Mouse (Mus musculus) spleen, postnatal 10 days (tissue): ENCODE data around the gene Pth1r.

Source experiments
- DNase-seq, 2 experiments: peaks; one replicate each; pipeline ENCODE4 v3.0.0; 2021 to 2022; ENCODE audit warnings: low spot score in 2 of 2

The Pth1r gene

GRCm38 (mm10) chr9:110716775-110717174, 30.2 kb downstream of the Pth1r start:
- peak in 1 of 2 experiments; percentile 57 for DNase-seq

GRCm38 (mm10) chr9:110715426-110715825, 31.5 kb downstream of the Pth1r start:
- no peak for DNase-seq

- no peak for DNase-seq
These were observed 33.6 kb downstream of the Pth1r start for GRCm38 (mm10) chr9:110713389-110713788.

- no peak for DNase-seq
These were observed 34.4 kb downstream of the Pth1r start for GRCm38 (mm10) chr9:110712545-110712944.

- DNase-seq, result no peak
These were observed 34.9 kb downstream of the Pth1r start for GRCm38 (mm10) chr9:110711996-110712395.

GRCm38 (mm10) chr9:110711532-110711931, 35.4 kb downstream of the Pth1r start:
- no peak for DNase-seq

- DNase-seq, result peak; percentile 59 to 81
These were observed 37.2 kb downstream of the Pth1r start for GRCm38 (mm10) chr9:110709640-110710258.

GRCm38 (mm10) chr9:110706784-110707183, 40.2 kb downstream of the Pth1r start:
- no peak for DNase-seq

GRCm38 (mm10) chr9:110703951-110704350, 43.0 kb downstream of the Pth1r start:
- no peak for DNase-seq

GRCm38 (mm10) chr9:110702848-110703247, 44.1 kb downstream of the Pth1r start:
- no peak for DNase-seq

- DNase-seq, result no peak
These were observed 45.6 kb downstream of the Pth1r start for GRCm38 (mm10) chr9:110701114-110702032.

- DNase-seq, result no peak
These were observed 47.4 kb downstream of the Pth1r start for GRCm38 (mm10) chr9:110699574-110699973.

GRCm38 (mm10) chr9:110697465-110697864, 49.5 kb downstream of the Pth1r start:
- DNase-seq, result no peak

- no peak for DNase-seq
These were observed 50.5 kb downstream of the Pth1r start for GRCm38 (mm10) chr9:110696427-110696826.

- no peak for DNase-seq
These were observed 51.7 kb downstream of the Pth1r start for GRCm38 (mm10) chr9:110695165-110695755.

GRCm38 (mm10) chr9:110689261-110689779, 57.6 kb downstream of the Pth1r start:
- no peak for DNase-seq

- no peak for DNase-seq
These were observed 59.1 kb downstream of the Pth1r start for GRCm38 (mm10) chr9:110687846-110688245.

GRCm38 (mm10) chr9:110687061-110687460, 59.9 kb downstream of the Pth1r start:
- DNase-seq, result no peak

- DNase-seq, result no peak
These were observed 60.5 kb downstream of the Pth1r start for GRCm38 (mm10) chr9:110686472-110686871.

GRCm38 (mm10) chr9:110685591-110685990, 61.4 kb downstream of the Pth1r start:
- no peak for DNase-seq

- no peak for DNase-seq
These were observed 61.8 kb downstream of the Pth1r start for GRCm38 (mm10) chr9:110685187-110685586.

GRCm38 (mm10) chr9:110684100-110684831, 62.7 kb downstream of the Pth1r start:
- DNase-seq, result no peak
